Mouse (Mus musculus) gastrocnemius, postnatal 4 days (tissue): ENCODE measurements at regions not wholly inside any gene's neighbourhood (a gene's known extent, or its start where the extent isn't known, plus 50 kb on each side); places are given as distances from the start of the nearest gene placed in this dataset.

ENCODE experiments used
- DNase-seq, 2 experiments: peaks; one replicate each; pipeline ENCODE4 v3.0.0; 2021 to 2022; ENCODE audit warnings: low spot score in 2 of 2, mixed read lengths in 2 of 2

- no peak for DNase-seq
Observed at GRCm38 (mm10) chr9:69705942-69706341, 54.8 kb downstream of the Foxb1 start.

- DNase-seq = no peak
Observed at GRCm38 (mm10) chr9:69705071-69705470, 55.7 kb downstream of the Foxb1 start.

GRCm38 (mm10) chr9:69703731-69704130 lies 57.0 kb downstream of the Foxb1 start:
- DNase-seq = no peak

- no peak for DNase-seq
Observed at GRCm38 (mm10) chr9:69702156-69702928, 58.4 kb downstream of the Foxb1 start.

- no peak for DNase-seq
Observed at GRCm38 (mm10) chr9:69700696-69701095, 60.0 kb downstream of the Foxb1 start.

GRCm38 (mm10) chr9:69691756-69692155 lies 69.0 kb downstream of the Foxb1 start:
- DNase-seq = no peak

GRCm38 (mm10) chr9:69687349-69688123 lies 73.2 kb downstream of the Foxb1 start:
- no peak for DNase-seq

- no peak for DNase-seq
Observed at GRCm38 (mm10) chr9:69686766-69687165, 74.0 kb downstream of the Foxb1 start.

- no peak for DNase-seq
Observed at GRCm38 (mm10) chr9:69685630-69686029, 75.1 kb downstream of the Foxb1 start.

- peak in 1 of 2 experiments; percentile 9 for DNase-seq
Observed at GRCm38 (mm10) chr9:69681372-69682213, 79.1 kb downstream of the Foxb1 start.

- DNase-seq = no peak
Observed at GRCm38 (mm10) chr9:69678634-69679033, 82.1 kb downstream of the Foxb1 start.

- no peak for DNase-seq
Observed at GRCm38 (mm10) chr9:69673463-69674105, 87.2 kb downstream of the Foxb1 start.

GRCm38 (mm10) chr9:69672657-69673462 lies 87.9 kb downstream of the Foxb1 start:
- no peak for DNase-seq

GRCm38 (mm10) chr9:69671199-69671598 lies 89.5 kb downstream of the Foxb1 start:
- DNase-seq = no peak

- DNase-seq = no peak
Observed at GRCm38 (mm10) chr9:69670551-69671044, 90.1 kb downstream of the Foxb1 start.

- no peak for DNase-seq
Observed at GRCm38 (mm10) chr9:69669611-69670550, 90.9 kb downstream of the Foxb1 start.

GRCm38 (mm10) chr9:69668475-69669090 lies 92.2 kb downstream of the Foxb1 start:
- no peak for DNase-seq

GRCm38 (mm10) chr9:69667064-69667533 lies 93.6 kb downstream of the Foxb1 start:
- peak in 1 of 2 experiments; percentile 17 for DNase-seq
